Mouse (Mus musculus): ENCODE results near the gene Rhoc.
A peak's percentile ranks its signal among the peaks of the same experiment; 100 is the strongest.
"Not testable (repeated sequence)": the region's sequence is repeated elsewhere in the genome, so short reads cannot be mapped to it uniquely, and the experiment has no call there.

Rhoc gene

DNA sequence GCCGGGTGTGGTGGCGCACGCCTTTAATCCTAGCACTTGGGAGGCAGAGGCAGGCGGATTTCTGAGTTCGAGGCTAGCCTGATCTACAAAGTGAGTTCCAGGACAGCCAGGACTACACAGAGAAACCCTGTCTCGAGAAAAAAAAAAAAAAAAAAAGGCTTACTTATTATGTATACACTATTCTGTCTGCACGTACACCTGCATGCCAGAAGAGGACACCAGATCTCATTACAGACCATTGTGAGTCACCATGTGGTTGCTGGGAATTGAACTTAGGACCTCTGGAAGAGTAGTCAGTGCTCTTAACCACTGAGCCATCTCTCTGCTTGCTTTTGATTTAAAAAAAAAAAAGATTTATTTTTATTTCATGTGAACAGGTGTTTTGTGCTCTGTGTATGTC, 25.1 kb downstream of the Rhoc start:
- DNase-seq (ENCODE audit: extremely low spot score, low read depth, low spot score): not testable (repeated sequence)

DNA sequence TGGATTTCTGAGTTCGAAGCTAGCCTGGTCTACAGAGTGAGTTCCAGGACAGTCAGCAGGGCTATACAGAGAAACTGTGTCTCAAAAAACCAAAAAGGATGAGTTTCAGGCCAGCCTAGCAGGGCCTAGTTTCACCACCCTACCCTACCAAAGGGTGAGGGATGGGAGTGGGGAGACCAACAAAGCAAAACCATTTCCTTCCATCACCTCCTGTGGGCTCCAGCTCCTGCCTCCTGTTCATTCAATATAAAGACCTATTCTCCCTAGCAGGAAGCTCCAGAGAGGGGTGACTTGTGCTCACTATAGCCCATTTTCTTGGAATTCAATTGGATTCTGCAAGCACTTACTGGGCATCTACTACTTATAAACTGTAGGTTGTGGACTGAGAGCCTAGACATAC, 26.6 kb downstream of the Rhoc start:
- no peak for DNase-seq (ENCODE audit: extremely low spot score, low read depth, low spot score)

DNA sequence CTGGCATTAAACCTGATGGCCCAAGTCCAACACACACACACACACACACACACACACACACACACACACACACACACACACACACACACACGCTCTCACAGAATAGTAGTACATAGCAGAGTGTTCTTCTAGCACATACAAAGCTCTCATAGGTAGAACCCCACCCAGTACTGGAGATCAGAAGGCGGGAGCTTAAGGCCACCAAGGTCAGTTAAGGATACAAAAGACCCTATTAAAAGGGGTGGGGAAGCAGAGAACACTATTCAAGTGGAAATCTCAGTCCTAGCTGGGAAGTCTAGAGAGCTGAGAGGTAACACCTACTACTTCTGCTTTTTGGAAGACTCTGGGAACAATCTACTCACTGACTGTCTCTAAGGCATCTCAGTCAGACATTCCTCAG, 27.2 kb downstream of the Rhoc start:
- no peak for DNase-seq (ENCODE audit: extremely low spot score, low read depth, low spot score)

DNA sequence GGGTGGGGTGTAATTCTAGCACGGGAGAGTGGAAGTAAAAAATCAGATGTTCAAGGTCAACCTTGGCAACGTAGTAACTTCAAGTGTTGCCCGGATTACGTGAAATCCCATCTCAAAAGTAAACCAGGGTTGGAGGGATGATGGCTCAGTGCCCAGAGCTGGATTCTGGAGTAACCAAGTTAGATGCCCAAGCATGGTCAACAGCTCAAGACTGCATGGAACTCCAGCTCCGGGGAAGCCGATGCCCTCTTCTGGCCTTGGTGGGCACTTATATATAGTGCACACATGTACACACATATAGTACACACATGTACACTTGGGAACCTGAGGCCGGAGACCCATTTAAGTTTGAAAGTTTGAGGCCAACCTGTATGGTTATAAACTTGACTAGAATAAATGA, 28.0 kb downstream of the Rhoc start:
- no peak for DNase-seq (ENCODE audit: extremely low spot score, low read depth, low spot score)

DNA sequence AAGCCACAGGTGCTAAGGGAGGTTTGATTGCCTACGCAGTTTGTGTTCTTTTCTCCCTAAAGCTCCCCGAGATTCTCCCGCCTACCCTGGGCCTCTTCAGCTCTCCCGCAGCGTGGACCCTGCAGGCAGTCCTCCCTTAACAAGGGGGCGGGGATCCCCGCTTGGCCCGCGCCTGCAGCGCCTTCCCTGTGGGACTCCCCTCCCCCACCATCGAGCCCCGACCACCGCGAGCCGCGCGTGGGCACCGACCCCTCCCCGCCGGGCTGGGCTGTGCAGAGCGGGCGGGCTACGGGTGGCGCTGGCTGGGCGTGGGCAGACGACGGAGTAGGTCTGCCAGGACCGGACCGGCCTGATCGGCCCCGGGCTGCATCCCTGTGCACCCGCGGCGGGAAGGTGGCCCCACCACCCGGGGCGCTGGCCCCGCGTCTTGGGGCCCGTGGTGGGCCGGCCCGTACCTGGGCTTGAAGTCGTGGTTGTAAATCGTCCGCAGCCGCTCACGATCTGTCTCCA, 29.4 kb downstream of the Rhoc start:
- no peak for DNase-seq (ENCODE audit: extremely low spot score, low read depth, low spot score)

DNA sequence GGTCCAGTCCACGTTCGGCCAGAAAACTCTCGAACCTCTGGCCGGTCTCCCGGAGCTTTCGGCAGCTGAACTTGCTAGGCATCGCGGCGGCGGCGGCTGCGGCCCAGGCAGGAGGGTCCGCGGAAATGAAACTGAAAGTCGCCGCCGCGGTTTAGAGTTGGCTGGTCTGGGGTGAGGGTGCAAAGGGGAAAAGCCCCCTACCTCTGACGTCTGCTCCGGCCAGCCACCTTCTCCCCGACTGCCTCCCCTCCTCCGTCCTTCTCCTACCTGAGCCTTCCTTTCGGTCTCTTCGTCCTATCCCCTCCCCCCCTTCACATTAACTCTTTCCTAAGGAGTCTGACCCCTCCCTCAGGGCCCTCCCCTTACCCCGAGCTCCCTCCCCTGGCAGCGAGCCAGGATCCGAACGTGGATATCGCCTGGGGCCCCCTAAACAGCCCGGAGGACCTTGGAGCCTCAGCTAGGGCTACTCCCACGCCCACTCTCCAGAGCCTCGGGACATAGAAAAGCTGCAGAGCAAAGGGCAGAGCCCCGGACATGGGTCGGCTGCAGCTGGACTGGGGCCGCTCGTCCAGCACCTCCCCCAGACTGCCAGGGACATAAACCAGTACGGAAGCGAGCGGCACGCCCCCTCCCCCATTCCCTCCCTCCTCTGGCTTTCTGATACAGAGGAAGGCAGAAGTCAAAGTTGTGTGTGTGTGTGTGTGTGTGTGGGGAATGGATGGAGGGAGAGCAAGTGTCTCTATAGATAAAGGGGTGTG, 30.0 kb downstream of the Rhoc start, which contains the start of gene Mov10:
Gene Mov10 (minus strand): TSS at position 573 of the 758 bp plus-strand sequence.
- peak; percentile 24 for DNase-seq (ENCODE audit: extremely low spot score, low read depth, low spot score)

DNA sequence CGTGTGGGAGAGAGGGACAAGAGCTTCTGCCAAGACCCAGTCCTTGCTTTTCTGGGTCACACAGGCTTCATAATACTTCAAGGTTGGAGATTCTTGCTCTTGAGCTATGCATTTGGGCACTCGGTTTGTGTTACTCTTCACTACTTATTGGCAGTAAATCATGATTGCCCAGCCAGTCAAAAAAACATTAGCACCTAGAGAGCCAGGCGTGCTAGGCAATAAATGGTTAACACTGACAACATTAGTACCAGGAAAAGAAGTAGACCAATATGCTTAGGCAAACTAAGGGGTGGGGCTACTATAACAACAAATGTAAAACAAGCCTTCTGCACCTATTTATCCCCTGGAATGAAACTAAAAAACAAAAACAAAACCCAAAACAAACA, 30.6 kb downstream of the Rhoc start:
- DNase-seq (ENCODE audit: extremely low spot score, low read depth, low spot score): no peak

DNA sequence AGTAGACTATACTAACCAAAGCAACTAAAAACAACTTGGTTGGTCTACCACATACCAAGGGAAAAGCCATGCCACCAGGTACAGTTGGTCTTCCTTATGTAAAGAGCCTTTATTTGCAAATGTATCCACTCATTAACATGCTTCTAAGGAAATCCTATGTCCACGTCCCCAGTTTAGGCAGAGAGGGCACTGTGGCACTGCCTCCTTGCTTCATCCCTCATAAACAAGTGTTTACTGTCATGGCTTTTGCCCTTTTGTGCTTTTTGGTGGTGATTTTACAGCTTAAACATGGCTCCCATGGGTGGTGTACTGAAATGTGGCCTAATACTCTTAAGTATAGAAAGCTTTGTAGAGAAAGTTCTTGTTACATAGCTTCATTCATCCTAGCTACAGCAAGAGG, 32.3 kb downstream of the Rhoc start:
- no peak for DNase-seq (ENCODE audit: extremely low spot score, low read depth, low spot score)

DNA sequence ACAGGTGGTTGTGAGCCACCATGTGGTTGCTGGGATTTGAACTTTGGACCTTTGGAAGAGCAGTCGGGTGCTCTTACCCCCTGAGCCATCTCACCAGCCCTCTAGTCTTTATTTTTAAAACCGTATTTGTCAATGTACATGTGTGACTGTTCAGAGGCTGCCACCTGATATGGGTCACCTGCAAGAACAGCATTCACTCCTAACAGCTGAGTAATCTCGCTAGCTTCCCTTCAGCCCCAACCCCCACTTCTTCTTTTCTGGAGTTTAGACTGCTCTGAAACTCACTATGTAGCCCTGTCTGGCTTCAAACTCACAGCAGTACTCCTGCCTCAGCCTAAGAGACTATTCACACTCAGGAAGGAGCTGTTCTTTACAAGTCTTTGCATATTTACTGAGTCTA, 34.2 kb downstream of the Rhoc start:
- DNase-seq (ENCODE audit: extremely low spot score, low read depth, low spot score): no peak

DNA sequence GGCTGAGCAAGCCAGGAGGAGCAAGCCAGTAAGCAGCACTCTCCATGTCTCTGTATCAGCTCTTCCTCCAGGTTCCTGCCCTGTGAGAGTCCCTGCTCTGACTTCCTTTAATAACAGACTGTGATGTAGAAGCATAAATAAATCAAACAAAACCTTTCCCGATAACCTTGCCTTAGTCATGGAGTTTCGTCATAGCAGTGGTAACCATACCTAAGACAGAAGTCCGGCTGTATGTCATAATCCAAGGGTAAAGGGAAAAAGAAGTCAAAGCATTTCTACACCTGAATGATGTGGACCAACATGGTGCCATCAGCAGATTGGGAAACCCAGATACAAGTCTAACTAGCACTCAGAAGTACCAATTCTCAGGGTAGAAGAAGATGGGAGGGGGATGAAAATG, 47.6 kb downstream of the Rhoc start:
- DNase-seq (ENCODE audit: extremely low spot score, low read depth, low spot score): no peak

DNA sequence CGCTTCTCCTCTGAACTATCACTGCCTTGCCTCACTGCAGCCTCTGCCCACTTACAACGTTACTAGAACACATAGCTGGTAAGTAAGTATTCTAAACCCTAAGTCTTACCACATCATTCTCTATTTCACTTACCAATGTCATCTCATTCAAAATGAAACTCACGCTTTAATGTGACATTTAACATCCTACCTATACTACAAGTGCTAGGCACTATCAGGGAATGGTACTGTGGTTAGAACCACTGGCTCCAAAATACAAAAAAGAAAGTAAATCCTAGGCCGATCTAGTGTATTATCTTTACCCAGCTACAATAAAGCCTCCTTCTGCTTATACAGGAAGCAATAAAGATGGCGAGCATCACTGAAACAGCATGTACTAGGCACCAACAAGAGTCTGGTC, 52.9 kb downstream of the Rhoc start:
- DNase-seq (ENCODE audit: extremely low spot score, low read depth, low spot score): no peak
